Mouse (Mus musculus) stomach, postnatal 0 days (tissue): Measurements from ENCODE around the gene Max. TPM values are rescaled to one million over a fixed set of nuclear protein-coding genes. Genes with fewer than 3 reads are reported as not detected.

ENCODE experiments used
- ATAC-seq: fragments of 200-750 bp; cut with Nextera tagmentation; 2 replicates; pipeline ENCODE4 v1.8.0; 2017; ENCODE audit not compliant: low FRiP score, low TSS enrichment
- DNase-seq: peaks from one replicate; pipeline ENCODE4 v3.0.0-alpha.2; 2016; ENCODE audit warnings: low spot score
- H3K27ac ChIP-seq: fragments of 300-500 bp; sonication (generic); replicated peaks from 2 replicates; pipeline ENCODE4 v1.5.1; 2014; ENCODE audit warnings: mild to moderate bottlenecking, control low read depth
- H3K27me3 ChIP-seq: fragments of 300-500 bp; sonication (generic); 2 replicates; pipeline ENCODE4 v1.6.1; 2014; ENCODE audit warnings: low read length; ENCODE audit not compliant: control insufficient read depth, insufficient read depth
- H3K36me3 ChIP-seq: fragments of 300-500 bp; sonication (generic); 2 replicates; pipeline ENCODE4 v1.6.1; 2014; ENCODE audit warnings: low read length, mixed read lengths; ENCODE audit not compliant: control insufficient read depth, insufficient read depth
- H3K4me1 ChIP-seq: fragments of 300-500 bp; sonication (generic); replicated peaks from 2 replicates; pipeline ENCODE4 v1.6.1; 2014; ENCODE audit warnings: antibody characterized with exemption; ENCODE audit not compliant: control insufficient read depth, insufficient read depth
- H3K4me2 ChIP-seq: fragments of 300-500 bp; sonication (generic); replicated peaks from 2 replicates; pipeline ENCODE4 v1.6.1; 2014; ENCODE audit warnings: low read depth, mild to moderate bottlenecking, control low read depth, moderate library complexity
- H3K4me3 ChIP-seq: fragments of 300-500 bp; sonication (generic); 2 replicates; pipeline ENCODE4 v1.5.1; 2014; ENCODE audit warnings: low read depth, low read length, control low read depth
- H3K9ac ChIP-seq: fragments of 300-500 bp; sonication (generic); 2 replicates; pipeline ENCODE4 v1.6.1; 2014; ENCODE audit warnings: mild to moderate bottlenecking, low read length, control low read depth, mixed read lengths
- H3K9me3 ChIP-seq: fragments of 300-500 bp; sonication (generic); 2 replicates; pipeline ENCODE4 v1.6.1; 2016; ENCODE audit warnings: low read length; ENCODE audit not compliant: control insufficient read depth
- CTCF ChIP-seq: IDR thresholded peaks from 2 replicates; pipeline ENCODE4 v1.5.1; 2016; ENCODE audit warnings: antibody characterized with exemption, low read depth, mild to moderate bottlenecking, moderate library complexity
- EP300 ChIP-seq: optimal IDR thresholded peaks from 2 replicates; pipeline ENCODE3; 2016; ENCODE audit warnings: antibody characterized with exemption
- whole genome bisulfite sequencing: fragments of 180-500 bp; shearing (Covaris S2); extraction: QIAGEN DNeasy Blood & Tissue Kit; methylation state at CpG from one replicate; pipeline ENCODE4 v1.1.7; 2014; 5-methylcytosine and 5-hydroxymethylcytosine counted together
- polyA plus RNA-seq: library from polyadenylated mRNA; unstranded; fragments of >200 nt; fragmentation: Nextera tagmentation; extraction: Ambion mirVana; gene quantifications from 2 replicates; pipeline ENCODE4 v1.2.1, GENCODE M21; 2015

Max gene
- polyA plus RNA-seq, 1 experiment from 2014 or later: 11.4 TPM

GRCm38 (mm10) chr12:76894792-76895559, 67.0 kb downstream of the Max start:
- ATAC-seq (no peak), DNase-seq (no peak)
- Histone ChIP-seq H3K4me1 (no peaks in the 10 kb centered on the region), H3K4me3 (no peak overlapping the region), H3K9me3 (no peaks in the 10 kb centered on the region), H3K4me2 (no peak overlapping the region), H3K9ac (no peak overlapping the region), H3K27me3 (no peaks in the 10 kb centered on the region), H3K36me3 (peaks cover 5% of the 10 kb centered on the region; the same call in 1 of the 2 replicates), H3K27ac (no peak overlapping the region)
- TF ChIP-seq EP300 (no peak), CTCF (peak; percentile 24; the same call in 1 of the 2 replicates)
- WGBS: 79% methylated on average over 10 of the region's 10 CpGs

- no peaks in the 10 kb centered on the region for H3K27me3 ChIP-seq
- DNase-seq (no peak), ATAC-seq (peak; percentile 39; the same call in 1 of the 2 replicates)
- H3K4me3 ChIP-seq: no peak overlapping the region
- 84% methylated on average over 16 of the region's 16 CpGs for WGBS
- peaks cover 5% of the 10 kb centered on the region; the same call in 1 of the 2 replicates for H3K36me3 ChIP-seq
- no peak overlapping the region for H3K9ac ChIP-seq
- TF ChIP-seq EP300 (no peak), CTCF (no peak)
- no peak overlapping the region for H3K4me2 ChIP-seq
- no peak overlapping the region for H3K27ac ChIP-seq
- H3K9me3 ChIP-seq: no peaks in the 10 kb centered on the region
- no peaks in the 10 kb centered on the region for H3K4me1 ChIP-seq
These were observed 68.9 kb downstream of the Max start for GRCm38 (mm10) chr12:76892910-76893695.

GRCm38 (mm10) chr12:76891160-76891559, 70.8 kb downstream of the Max start:
- 82% methylated on average over 3 of the region's 3 CpGs for WGBS

GRCm38 (mm10) chr12:76889404-76890184, 72.4 kb downstream of the Max start:
- ATAC-seq (peak; percentile 55; the same call in 1 of the 2 replicates), DNase-seq (peak; percentile 38)
- Histone ChIP-seq H3K4me3 (no peak overlapping the region), H3K9ac (no peak overlapping the region), H3K36me3 (peaks cover 5% of the 10 kb centered on the region; the same call in 1 of the 2 replicates), H3K9me3 (no peaks in the 10 kb centered on the region), H3K4me2 (no peak overlapping the region), H3K27ac (no peak overlapping the region), H3K27me3 (no peaks in the 10 kb centered on the region), H3K4me1 (no peaks in the 10 kb centered on the region)
- peak; percentile 44 for TF ChIP-seq CTCF
- no peak for TF ChIP-seq EP300
- 84% methylated on average over 11 of the region's 11 CpGs for WGBS

More at GRCm38 (mm10) chr12:76891160-76891559, 70.8 kb downstream of the Max start:
- Histone ChIP-seq H3K4me2 (no peak overlapping the region), H3K36me3 (peaks cover 5% of the 10 kb centered on the region; the same call in 1 of the 2 replicates), H3K4me1 (no peaks in the 10 kb centered on the region), H3K9me3 (no peaks in the 10 kb centered on the region), H3K9ac (no peak overlapping the region), H3K4me3 (no peak overlapping the region), H3K27me3 (no peaks in the 10 kb centered on the region), H3K27ac (no peak overlapping the region)
- TF ChIP-seq EP300 (no peak), CTCF (no peak)
- ATAC-seq (no peak), DNase-seq (no peak)

GRCm38 (mm10) chr12:76887941-76888340, 74.1 kb downstream of the Max start:
- Histone ChIP-seq H3K4me3 (no peak overlapping the region), H3K9me3 (no peaks in the 10 kb centered on the region), H3K27ac (no peak overlapping the region), H3K27me3 (no peaks in the 10 kb centered on the region), H3K4me2 (no peak overlapping the region), H3K4me1 (no peaks in the 10 kb centered on the region), H3K36me3 (peaks cover 5% of the 10 kb centered on the region; the same call in 1 of the 2 replicates), H3K9ac (no peak overlapping the region)
- no peak for TF ChIP-seq EP300
- no peak for TF ChIP-seq CTCF
- ATAC-seq: no peak
- WGBS: 91% methylated on average over 12 of the region's 12 CpGs
- no peak for DNase-seq

Other genes with a start within 250 kb of the Max start
- 161 and 163 TPM in 2 replicates for gene Churc1, start 196.7 kb downstream of the Max start, polyA plus RNA-seq
- gene Fntb, start 196.6 kb downstream of the Max start, polyA plus RNA-seq: 22.4 and 23.8 TPM in 2 replicates
- gene Gpx2, start 166.6 kb downstream of the Max start, polyA plus RNA-seq: 217 and 236 TPM in 2 replicates
- 24.0 and 27.2 TPM in 2 replicates for gene Rab15, start 139.3 kb downstream of the Max start, polyA plus RNA-seq